Mouse (Mus musculus) mammary gland, adult 2 months (tissue): Measurements from ENCODE around the gene Zbtb48. TPM values are rescaled to one million over a fixed set of nuclear protein-coding genes. Genes with fewer than 3 reads are reported as not detected.

ENCODE experiments used
- polyA plus RNA-seq: library from polyadenylated mRNA; depleted of rRNA; stranded (reverse); fragments of >200 nt; gene quantifications from 2 replicates; pipeline ENCODE4 v1.2.3, GENCODE M21; 2012; ENCODE audit warnings: low replicate concordance; rRNA removed

The Zbtb48 gene
- 10.8 and 17.5 TPM in 2 replicates for polyA plus RNA-seq

GRCm38 (mm10) chr4:152027524-152027923, at the start of gene Zbtb48:
Zbtb48 (minus strand) TSS chr4:152027671.

DNA sequence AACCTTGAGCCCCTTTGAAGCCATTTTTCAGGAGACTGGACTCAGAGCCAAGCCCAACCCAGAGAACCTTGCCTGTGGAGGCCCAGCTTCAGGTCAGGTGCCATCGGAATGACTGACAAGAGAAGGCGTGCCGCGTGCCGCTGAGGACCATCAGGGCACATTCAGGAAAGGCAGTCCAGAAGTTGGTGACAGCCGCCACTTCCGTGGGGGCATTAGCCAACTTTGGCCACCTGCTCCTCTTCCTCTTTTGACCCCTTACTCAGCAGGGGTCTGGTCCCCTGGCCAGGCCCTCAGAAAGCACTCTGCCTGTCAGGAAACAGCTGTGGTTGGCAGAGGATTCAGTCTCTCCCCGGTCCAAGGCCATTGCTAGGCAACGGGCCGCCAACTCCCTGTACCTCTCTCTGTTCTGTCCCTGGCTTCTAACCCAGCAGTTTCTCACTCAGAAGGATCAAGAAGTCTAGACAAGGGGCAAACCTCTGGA, 44.7 kb upstream of the Zbtb48 start, which contains the start of gene Plekhg5:
Plekhg5 (plus strand) TSS at position 378 of the 481 bp plus-strand sequence.

GRCm38 (mm10) chr4:152038985-152039830, 11.7 kb upstream of the Zbtb48 start, which contains the start of gene Nol9:
Nol9 (plus strand) TSS chr4:152039321.

DNA sequence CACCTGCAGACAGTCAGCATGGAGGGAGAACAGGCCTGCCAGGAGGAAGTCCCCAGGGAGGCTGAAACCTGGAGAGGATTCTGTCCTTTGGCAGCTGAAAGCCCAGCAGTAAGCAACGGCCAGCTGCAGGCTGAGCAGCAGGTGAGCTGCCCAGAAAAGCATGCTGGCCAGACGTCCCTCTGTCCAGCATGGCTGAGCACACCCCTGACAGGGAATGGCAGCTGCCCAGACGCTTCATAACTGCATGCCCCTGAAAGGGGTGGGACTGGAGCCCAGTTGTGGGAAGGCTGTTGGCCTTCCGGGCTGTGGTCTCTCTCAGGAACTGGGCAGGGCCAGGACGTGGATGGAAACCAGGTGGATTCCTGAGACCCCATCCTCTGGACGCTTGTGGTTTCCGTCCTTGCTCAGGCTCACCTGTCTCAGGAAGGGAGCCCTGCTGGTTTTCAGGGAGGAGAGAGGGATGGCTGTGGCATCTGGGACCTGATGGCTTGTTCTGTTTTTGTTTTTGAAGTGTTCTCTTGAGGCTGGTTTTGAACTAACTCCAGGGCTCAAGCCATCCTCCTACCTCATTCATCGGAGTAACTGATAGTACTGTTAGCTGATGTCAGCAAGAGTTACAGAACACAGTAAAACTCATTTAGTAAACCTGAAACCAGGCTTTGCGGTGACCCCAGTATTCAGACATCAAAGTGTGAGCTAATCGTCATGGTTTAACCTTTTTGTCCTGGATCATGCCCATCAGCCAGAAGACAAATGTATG, 10.9 kb upstream of the Zbtb48 start, which contains the start of gene Tas1r1:
Tas1r1 (minus strand) TSS at position 344 of the 760 bp plus-strand sequence.

GRCm38 (mm10) chr4:152008622-152009075, 18.8 kb downstream of the Zbtb48 start, which contains the start of gene Klhl21:
Klhl21 (plus strand) TSS chr4:152008803.

GRCm38 (mm10) chr4:151996173-151996950, 31.1 kb downstream of the Zbtb48 start, which contains the start of gene Phf13:
Phf13 (minus strand) TSS chr4:151996258.

DNA sequence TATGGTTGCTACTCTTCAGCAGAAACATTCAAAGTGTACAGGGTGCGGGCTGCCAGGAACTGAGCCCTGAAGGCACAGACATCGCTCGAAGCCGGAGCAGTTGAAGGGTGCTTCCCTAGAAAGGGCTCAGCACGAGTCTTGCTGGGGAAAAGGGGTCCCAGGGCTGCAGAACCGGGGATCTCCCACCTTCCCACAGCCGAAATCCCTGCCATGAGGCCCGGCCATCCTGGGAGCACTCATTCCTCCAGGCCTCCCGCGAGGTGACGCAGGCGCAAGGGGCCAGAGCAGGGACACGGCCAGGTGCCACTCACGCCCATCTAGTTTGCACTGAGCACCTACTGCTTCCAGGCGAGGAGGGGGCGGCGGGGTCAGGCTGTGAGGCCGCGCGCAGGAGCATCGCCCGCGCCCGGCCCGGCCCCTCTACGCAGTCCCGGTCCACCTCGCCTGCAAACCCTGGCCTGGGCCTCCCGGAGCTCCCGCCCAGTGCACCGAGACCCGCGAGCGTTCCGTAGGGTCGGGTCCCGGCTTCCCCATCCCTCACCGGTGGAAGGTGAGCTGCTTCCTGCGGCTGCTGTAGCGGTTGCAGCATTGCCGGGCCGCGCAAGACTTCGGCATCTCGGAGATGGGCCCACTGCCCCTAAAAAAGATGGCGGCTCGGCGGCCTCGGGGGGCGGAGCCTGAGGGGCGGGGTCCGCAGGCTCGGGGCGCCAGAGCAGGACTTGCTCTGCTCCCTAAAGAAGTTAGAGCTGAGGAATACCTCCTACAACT, 38.9 kb downstream of the Zbtb48 start, which contains the start of gene Thap3:
Thap3 (minus strand) TSS at position 656 of the 768 bp plus-strand sequence.

Other genes starting within 250 kb of the Zbtb48 start
- gene Camta1, start 165.8 kb downstream of the Zbtb48 start, polyA plus RNA-seq: 7.6 and 10.7 TPM in 2 replicates
- gene Dnajc11, start 94.0 kb downstream of the Zbtb48 start, polyA plus RNA-seq: 44.0 and 49.1 TPM in 2 replicates
- 57.3 and 88.5 TPM in 2 replicates for gene Thap3, start 38.7 kb downstream of the Zbtb48 start, polyA plus RNA-seq
- 8.7 and 13.2 TPM in 2 replicates for gene Phf13, start 31.4 kb downstream of the Zbtb48 start, polyA plus RNA-seq
- gene Klhl21, start 18.9 kb downstream of the Zbtb48 start, polyA plus RNA-seq: 32.3 and 50.8 TPM in 2 replicates
- 0.07 and 0.59 TPM in 2 replicates for gene Tas1r1, start 10.9 kb upstream of the Zbtb48 start, polyA plus RNA-seq
- gene Nol9, start 11.7 kb upstream of the Zbtb48 start, polyA plus RNA-seq: 21.4 and 28.0 TPM in 2 replicates
- gene Plekhg5, start 44.8 kb upstream of the Zbtb48 start, polyA plus RNA-seq: 36.3 and 49.8 TPM in 2 replicates
- 22.6 and 29.2 TPM in 2 replicates for gene Tnfrsf25, start 88.3 kb upstream of the Zbtb48 start, polyA plus RNA-seq
- gene Espn, start 124.7 kb upstream of the Zbtb48 start, polyA plus RNA-seq: 2.4 and 6.5 TPM in 2 replicates
- gene Hes2, start 131.2 kb upstream of the Zbtb48 start, polyA plus RNA-seq: 0.19 and 0.22 TPM in 2 replicates
- 19.6 and 21.3 TPM in 2 replicates for gene Acot7, start 150.5 kb upstream of the Zbtb48 start, polyA plus RNA-seq
- 44.3 and 85.3 TPM in 2 replicates for gene Gpr153, start 246.6 kb upstream of the Zbtb48 start, polyA plus RNA-seq